Mouse (Mus musculus) lung, postnatal 0 days (tissue): Measurements from ENCODE around the gene Skint3. TPM values are rescaled to one million over a fixed set of nuclear protein-coding genes. Genes with fewer than 3 reads are reported as not detected.
"Not testable (repeated sequence)": the region's sequence is repeated elsewhere in the genome, so short reads cannot be mapped to it uniquely, and the experiment has no call there.

Source experiments
- ATAC-seq: fragments of 200-750 bp; cut with Nextera tagmentation; 2 replicates; pipeline ENCODE4 v1.8.0; 2017; ENCODE audit warnings: moderate library complexity
- DNase-seq: peaks from one replicate; pipeline ENCODE4 v3.0.0-alpha.2; 2016; ENCODE audit warnings: low spot score
- H3K27ac ChIP-seq: fragments of 300-500 bp; sonication (generic); 2 replicates; pipeline ENCODE4 v1.5.1; 2014; ENCODE audit warnings: antibody characterized with exemption, mild to moderate bottlenecking, low read length, mixed read lengths
- H3K27me3 ChIP-seq: fragments of 300-500 bp; sonication (generic); replicated peaks from 2 replicates; pipeline ENCODE4 v1.6.1; 2014; ENCODE audit warnings: low read length, mixed read lengths; ENCODE audit not compliant: insufficient read depth
- H3K36me3 ChIP-seq: fragments of 300-500 bp; sonication (generic); 2 replicates; pipeline ENCODE4 v1.6.1; 2014; ENCODE audit warnings: low read length, mixed read lengths; ENCODE audit not compliant: insufficient read depth
- H3K4me1 ChIP-seq: fragments of 300-500 bp; sonication (generic); 2 replicates; pipeline ENCODE4 v1.6.1; 2014; ENCODE audit warnings: antibody characterized with exemption, low read depth, low read length, mixed read lengths; ENCODE audit not compliant: insufficient read depth
- H3K4me2 ChIP-seq: fragments of 300-500 bp; sonication (generic); replicated peaks from 2 replicates; pipeline ENCODE4 v1.6.1; 2014; ENCODE audit warnings: low read depth, mild to moderate bottlenecking, low read length, moderate library complexity, mixed read lengths
- H3K4me3 ChIP-seq: fragments of 300-500 bp; sonication (generic); 2 replicates; pipeline ENCODE4 v1.5.1; 2014; ENCODE audit warnings: low read depth, low read length
- H3K9ac ChIP-seq: fragments of 300-500 bp; sonication (generic); replicated peaks from 2 replicates; pipeline ENCODE4 v1.6.1; 2014; ENCODE audit warnings: low read depth, mild to moderate bottlenecking
- H3K9me3 ChIP-seq: fragments of 300-500 bp; sonication (generic); 2 replicates; pipeline ENCODE4 v1.6.1; 2016; ENCODE audit warnings: low read length, mixed read lengths
- CTCF ChIP-seq: IDR thresholded peaks from 2 replicates; pipeline ENCODE4 v1.5.1; 2016; ENCODE audit warnings: antibody characterized with exemption, mild to moderate bottlenecking
- EP300 ChIP-seq: IDR thresholded peaks from 2 replicates; pipeline ENCODE4 v1.6.1; 2016; ENCODE audit warnings: antibody characterized with exemption, mild to moderate bottlenecking, control low read depth
- WGBS: fragments of 180-500 bp; shearing (Covaris S2); extraction: QIAGEN DNeasy Blood & Tissue Kit; methylation state at CpG from one replicate; pipeline ENCODE4 v1.1.7; 2014; 5-methylcytosine and 5-hydroxymethylcytosine counted together
- polyA plus RNA-seq: library from polyadenylated mRNA; unstranded; fragments of >200 nt; fragmentation: Nextera tagmentation; extraction: Ambion mirVana; gene quantifications from 2 replicates; pipeline ENCODE4 v1.2.1, GENCODE M21; 2015

Skint3 gene
- polyA plus RNA-seq, 1 experiment from 2014 or later, result 0.27 TPM

DNA sequence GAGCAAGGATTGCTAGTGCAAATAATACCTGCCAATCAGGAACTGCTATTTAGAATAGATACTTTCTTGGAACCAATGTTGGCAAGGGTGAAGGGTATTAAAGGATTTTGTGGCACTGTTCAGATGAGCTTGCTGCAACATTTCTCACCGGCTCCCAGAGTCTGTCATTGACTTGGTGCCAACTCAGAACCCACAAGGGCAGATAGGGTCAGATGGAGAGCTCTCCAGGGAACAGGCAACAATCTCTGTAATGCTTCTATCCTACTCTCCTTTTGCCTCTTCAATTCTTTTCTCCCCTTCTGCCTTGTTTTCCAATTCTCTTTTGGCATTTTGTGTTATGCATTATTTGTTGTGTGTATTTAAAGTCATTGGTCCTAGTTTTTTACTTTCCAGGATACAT is 70.3 kb downstream of the Skint3 start:
- Histone ChIP-seq H3K4me3 (no peak overlapping the region), H3K9me3 (no peaks in the 10 kb centered on the region), H3K9ac (no peak overlapping the region), H3K27ac (no peak overlapping the region), H3K27me3 (no peaks in the 10 kb centered on the region), H3K4me1 (no peaks in the 10 kb centered on the region), H3K4me2 (no peak overlapping the region), H3K36me3 (no peaks in the 10 kb centered on the region)
- 61% methylated on average over 1 of the region's 1 CpGs for WGBS
- no peak for TF ChIP-seq CTCF
- TF ChIP-seq EP300, result no peak
- ATAC-seq (no peak), DNase-seq (no peak)

DNA sequence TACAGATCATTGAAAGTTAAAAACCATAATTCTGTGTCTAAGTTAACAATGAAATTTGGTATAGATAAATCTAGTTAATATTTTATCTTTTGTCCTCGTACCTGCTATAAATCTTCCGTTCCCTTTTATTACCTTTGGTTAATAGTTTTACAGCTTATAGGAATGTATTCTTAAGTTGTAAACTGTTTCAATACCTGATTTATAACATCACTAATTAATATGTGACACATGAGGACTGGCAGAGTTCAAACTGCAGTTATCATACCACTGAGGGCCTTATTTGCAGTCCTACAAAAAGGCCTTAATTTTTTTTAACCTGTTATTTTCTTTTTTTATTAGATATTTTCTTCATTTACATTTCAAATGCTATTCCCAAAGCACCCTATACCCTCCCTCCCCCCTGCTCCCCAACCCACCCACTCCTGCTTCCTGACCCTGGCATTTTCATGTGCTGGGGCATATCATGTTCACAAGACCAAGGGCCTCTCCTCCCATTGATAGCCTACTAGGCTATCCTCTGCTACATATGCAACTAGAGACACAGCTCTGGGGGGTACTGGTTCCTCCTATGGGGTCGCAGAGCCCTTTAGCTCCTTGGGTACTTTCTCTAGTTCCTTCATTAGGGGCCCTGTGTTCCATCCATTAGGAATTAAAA is 70.9 kb downstream of the Skint3 start:
- Histone ChIP-seq H3K4me3 (no peak overlapping the region), H3K4me1 (no peaks in the 10 kb centered on the region), H3K27ac (no peak overlapping the region), H3K36me3 (no peaks in the 10 kb centered on the region), H3K9me3 (no peaks in the 10 kb centered on the region), H3K4me2 (no peak overlapping the region), H3K9ac (no peak overlapping the region), H3K27me3 (no peaks in the 10 kb centered on the region)
- TF ChIP-seq EP300, result no peak
- ATAC-seq (no peak), DNase-seq (no peak)
- WGBS, result 80% methylated on average over 3 of the region's 3 CpGs

DNA sequence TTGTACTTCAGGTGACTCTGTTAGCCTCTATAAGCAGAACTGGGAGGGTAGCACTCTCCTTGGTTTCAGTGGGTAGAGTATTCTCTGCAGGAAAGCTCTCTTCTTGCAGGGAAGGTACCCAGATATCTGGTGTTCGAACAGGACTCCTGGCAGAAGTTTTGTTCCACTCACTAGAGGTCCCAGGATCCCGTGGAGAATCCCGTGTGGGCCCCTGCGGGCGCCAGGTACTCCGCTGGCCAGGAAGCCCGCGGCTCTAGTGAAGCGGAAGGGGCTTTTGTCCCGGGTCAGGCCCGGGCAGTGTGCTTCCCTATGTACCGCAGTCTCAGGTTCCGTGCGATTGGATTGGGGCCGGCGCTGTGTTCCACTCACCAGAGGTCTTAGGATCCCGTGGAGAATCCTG is 117.1 kb downstream of the Skint3 start:
- H3K4me2 ChIP-seq, H3K9me3 ChIP-seq, H3K4me1 ChIP-seq, H3K27ac ChIP-seq, H3K9ac ChIP-seq, DNase-seq, ATAC-seq, H3K4me3 ChIP-seq, H3K27me3 ChIP-seq, H3K36me3 ChIP-seq: not testable (repeated sequence)
- 88% methylated on average over 14 of the region's 17 CpGs for WGBS

Other genes starting within 250 kb of the Skint3 start
- not detected in 2 replicates for gene Skint1, start 226.0 kb upstream of the Skint3 start, polyA plus RNA-seq
- not detected in 2 replicates for gene Skint4, start 160.2 kb upstream of the Skint3 start, polyA plus RNA-seq
- not detected in 2 replicates for gene Skint9, start 201.7 kb downstream of the Skint3 start, polyA plus RNA-seq